Mouse (Mus musculus) left cerebral cortex, adult 9 months (tissue): ENCODE data around the gene Hlx.

Source experiments
- DNase-seq, 2 experiments: peaks; one replicate each; pipeline ENCODE4 v3.0.0; 2022; ENCODE audit warnings: low spot score in 2 of 2

Hlx gene

DNA sequence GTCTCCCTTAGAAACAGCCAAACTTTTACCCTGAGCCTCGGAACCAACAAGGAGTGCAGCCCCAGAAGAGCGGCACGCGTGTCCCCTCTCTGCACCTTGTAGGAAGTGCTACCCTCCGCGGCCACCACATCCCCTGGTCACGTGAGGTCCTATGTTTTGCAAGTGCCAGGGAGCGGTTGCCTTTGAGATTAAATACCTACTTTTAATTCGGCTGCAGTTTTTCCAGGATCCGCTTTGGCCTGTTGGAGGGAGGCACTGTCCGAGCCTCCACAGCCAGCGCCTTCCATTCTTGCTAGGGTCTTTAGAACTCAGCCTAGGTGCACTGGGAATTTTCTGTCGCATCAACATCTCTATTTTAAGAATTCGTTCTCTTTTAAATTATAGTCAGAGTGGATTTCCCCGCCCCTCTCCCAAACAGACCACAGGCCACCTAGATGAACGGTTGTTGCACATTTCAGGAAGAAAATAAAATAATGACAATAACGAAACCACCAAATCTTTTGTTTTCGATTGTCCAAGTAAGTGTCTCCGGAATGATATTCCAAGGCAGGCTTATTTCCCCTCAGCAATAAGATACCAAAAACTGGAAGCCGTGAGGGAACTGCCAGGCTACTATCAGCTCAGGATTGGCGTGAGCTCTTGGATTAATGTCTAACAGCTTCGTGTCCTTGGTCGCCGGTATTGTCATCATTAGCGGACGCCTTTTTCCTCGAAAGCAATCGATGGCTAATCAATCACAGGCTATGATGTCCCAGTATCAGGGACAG, 1.1 kb upstream of the Hlx start:
- DNase-seq: no peak

DNA sequence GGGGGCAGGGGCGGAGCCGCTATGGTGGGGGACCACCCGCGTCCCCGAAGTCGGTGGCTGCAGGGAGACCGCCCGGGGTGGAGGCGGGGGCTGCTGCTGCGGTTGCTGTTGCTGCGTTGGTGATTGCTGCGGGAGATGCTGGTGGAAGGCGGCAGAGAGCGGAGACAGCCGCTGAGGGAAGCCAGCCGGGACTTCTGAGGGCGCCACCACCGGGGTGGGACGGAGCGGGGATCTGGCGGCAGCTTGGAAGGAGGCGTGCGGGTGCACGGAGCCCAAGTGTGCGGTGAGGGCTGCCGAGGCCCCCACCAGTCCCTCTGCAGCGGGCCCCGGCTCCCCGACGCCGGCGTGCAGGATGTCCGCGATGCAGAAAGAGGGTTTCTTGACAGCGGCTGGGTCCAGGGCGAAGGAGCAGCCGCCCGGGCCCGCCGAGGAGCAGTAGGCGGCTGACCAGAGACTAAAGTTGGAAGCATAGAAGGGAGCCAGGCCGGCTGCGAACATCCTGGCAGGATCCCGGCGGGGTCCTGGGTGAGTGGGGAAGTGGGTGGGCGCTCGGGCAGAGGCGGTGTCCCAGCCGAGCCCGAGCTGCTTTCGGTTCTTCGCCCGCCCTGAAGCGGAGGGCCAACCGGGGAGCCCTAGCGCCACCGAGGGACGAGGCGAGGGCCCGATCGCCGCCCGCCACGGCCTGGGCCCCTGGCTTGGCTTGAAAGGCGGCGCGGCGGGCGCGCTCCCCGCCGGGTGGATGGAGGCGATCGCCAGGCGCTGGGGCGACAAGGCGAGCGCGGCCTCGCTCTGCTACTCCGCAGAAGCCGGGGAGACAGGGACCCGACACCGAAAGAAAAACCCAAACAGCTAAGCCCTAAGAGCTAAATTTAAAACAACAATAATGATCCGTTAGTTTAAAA, 524 bp downstream of the Hlx start:
- DNase-seq: peak in 1 of 2 experiments; percentile 9

DNA sequence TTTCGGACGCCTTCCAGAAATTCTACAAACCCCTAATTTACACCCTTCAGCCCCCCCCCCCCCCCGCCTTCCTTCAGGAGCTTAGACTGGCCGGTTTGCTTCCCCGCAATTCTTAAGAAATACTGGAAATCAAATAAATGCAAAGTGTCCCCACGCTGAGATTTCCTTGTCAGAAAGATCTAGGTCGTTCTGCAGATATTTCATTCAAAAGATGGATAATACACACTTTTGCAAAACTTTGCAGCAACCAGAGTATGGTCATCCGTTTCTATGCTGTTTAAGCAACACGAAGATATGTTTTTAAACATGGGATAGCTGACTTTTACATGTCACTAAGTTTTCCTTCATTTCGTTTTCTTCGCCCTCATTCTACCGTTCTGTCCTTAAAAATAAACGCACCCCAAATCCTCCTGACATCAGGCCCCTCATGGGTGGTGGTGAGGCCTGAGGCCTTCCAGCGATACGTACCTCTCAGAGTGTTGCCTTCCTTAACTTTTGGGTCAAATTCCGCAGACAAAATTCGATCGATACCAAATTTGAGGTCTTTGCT, 1.3 kb downstream of the Hlx start:
- no peak for DNase-seq

DNA sequence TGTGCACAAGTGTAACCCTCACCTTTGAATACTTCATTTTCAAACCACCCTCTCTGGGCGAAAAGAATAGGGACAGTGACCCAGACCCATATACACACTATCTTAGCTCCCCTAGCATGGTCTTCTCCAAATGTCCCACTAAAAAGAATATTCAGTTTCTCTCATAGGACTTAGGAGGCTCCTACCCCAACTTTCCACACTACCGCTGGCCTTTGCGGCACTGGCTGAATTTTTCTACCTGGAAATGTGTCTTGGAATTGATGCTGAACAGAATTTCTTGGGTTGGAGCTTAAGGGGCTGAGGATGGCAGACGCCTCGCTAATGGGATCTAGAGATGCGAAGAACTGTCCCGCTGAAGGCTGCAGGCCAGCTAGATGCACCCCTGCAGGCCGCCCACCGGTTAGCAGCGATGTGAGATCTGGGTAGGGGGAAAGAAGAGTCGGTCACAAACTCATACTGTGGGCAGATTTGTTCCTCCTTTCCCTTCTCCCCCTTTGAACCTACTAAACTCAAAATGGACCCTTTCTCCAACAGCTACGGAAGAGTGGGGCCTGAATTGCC, 1.9 kb downstream of the Hlx start:
- DNase-seq: no peak

DNA sequence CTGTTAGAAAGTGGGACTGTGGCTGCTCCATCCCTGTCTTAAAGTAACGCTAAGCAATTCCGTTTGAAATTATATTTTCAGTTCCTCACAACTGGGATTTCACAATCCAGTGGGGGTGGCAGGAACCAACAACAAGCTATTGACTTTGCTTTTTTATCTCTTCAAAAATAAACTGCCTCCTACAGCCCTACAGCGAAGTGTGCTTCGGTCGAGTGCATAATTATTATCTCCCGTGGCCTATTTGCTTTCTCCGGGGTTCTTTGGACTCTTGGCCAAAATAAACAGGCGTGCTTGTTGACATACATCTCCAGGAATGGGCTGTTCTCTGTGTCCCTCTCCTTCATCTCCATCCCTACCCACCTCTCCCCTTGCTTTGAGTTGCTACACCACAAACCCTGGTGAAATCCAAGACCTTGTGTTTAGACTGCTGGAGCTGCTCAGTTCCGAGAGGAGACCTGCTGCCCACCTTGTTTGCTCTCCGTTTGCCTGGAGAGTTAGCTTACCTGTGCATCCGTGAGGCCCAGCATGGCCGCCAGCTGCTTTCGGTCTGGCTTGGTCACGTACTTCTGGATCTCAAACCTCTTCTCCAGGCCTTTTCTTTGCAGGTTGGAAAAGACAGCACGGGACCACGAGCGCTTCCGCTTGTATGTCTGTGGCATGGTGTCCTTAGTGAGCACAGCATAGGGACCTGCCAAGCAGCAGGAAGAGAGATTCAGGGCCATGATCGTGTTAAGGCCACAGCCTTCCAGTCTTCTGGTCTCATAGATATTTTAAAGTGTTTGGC, 2.9 kb downstream of the Hlx start:
- DNase-seq: peak in 1 of 2 experiments; percentile 13

DNA sequence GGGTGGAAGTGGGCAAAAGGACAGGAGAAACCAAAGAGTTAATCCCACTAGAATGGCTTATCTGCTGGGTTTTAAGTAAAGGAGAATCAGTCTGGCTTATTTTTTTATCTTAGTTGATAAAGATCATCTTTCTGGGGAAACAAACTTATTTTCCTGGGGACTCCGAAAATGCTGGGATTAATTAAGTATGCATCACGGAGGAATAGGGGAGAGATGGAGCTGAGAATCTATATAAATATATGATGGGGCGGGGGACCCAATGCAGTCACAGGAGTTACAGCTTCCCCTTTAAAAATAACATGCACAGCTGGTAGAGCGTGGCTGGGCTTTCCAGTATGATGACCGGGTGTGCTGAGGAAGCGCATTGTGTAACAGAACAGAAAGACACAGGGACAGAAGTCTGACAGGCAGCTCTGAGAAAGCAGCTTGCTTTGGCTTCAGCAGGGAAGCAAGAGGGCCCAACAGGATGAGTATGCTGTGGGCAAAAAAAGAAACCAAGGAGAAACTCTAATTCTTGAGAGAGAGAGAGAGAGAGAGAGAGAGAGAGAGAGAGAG, 3.8 kb downstream of the Hlx start:
- DNase-seq: no peak

DNA sequence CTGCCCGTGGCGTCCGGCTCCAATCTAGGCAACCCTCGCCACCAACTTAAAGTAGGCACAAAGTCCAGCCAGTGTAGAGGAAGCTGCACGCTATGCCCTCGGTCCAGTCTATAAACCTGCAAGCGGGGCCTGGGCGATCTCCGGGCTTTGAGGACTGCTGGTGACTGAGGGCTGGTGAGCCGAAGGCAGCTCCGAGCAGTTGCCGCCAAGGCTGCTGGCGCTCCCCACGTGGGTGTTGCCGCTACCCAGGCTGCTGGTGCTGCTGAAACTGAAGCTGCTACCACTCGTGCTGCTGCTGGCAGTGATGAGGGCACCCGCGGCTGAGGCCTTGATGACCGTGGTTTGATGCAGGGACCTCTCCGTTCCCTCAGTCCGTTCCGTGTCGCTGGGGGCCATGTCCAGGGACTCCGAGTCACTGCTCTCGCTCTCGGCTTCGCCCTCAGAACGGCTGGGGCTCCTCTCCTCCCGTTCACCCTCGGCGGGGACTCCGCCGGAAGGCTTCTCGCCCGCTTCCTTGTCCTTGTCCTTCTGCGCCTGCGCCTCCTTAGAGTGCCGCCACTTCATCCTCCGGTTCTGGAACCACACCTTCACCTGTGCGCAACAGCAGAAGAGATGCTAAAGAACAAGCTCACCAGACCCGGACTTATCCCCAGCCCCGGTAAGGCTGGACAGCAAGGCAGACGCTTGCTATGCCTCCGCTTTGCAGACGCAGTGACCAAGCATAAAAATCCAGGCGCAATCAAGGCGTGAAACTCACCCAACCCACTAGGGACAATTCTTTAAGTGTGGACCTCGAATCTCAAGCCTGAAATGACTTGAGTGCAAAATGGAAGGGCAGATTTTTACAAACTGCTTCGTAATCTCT, 4.8 kb downstream of the Hlx start:
- peak in 1 of 2 experiments; percentile 21 for DNase-seq

DNA sequence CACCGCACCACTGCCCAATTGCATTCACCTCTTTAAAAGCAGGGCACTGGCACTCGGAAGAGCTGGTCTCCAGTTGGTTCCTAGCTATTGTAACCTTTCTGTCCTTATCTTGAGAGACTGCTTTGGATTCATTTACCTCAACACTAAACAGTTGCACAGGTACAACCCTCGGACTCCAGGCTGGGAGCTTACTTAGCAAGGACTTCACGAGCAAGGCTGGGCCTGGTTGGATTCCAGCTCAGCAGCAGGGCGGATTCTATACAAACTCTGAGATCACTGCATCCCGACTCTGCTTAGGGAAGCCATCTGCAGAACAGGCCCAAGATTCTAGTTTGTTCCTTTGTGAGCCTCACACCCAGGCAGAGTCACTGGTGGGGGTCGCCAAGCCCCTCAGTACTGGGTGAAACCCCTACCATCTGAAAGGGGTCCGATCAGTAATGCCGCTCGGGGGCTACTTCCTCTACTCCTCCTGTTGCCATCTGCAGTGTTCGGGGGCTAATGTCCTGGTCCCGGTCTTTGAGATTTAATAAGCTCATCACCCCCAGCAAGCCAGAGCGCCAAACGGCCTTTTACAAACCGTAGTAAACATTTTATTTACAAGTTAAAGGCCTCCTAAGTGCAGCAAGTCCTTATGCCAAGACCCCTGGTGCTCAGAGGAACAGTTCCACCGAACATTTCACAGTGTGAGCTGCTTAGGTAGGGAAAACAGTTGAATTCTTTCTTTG, 5.7 kb downstream of the Hlx start:
- no peak for DNase-seq

DNA sequence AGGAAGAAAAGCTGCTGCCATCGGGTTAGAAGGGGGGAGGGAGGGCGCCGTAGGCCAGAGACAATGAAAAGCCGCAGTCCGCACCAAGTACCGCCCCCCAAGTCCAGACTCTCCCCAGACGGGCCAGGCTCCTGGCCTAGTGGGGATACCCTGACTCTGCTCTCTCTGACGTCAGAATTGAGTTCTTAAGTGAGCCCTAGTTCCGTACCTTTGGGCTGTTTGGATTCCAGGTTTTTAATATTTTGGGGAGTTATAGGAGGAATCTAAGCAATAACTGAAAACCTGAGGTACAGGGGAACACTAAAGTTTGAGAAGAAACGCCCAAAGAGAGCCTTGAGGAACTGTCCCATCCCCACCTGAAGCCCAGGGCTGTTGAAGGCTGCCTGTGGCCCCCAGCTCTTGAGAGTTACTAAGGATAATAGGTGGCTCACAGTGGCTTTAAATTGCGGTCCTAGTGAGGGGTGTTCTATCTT, 7.1 kb downstream of the Hlx start:
- no peak for DNase-seq

DNA sequence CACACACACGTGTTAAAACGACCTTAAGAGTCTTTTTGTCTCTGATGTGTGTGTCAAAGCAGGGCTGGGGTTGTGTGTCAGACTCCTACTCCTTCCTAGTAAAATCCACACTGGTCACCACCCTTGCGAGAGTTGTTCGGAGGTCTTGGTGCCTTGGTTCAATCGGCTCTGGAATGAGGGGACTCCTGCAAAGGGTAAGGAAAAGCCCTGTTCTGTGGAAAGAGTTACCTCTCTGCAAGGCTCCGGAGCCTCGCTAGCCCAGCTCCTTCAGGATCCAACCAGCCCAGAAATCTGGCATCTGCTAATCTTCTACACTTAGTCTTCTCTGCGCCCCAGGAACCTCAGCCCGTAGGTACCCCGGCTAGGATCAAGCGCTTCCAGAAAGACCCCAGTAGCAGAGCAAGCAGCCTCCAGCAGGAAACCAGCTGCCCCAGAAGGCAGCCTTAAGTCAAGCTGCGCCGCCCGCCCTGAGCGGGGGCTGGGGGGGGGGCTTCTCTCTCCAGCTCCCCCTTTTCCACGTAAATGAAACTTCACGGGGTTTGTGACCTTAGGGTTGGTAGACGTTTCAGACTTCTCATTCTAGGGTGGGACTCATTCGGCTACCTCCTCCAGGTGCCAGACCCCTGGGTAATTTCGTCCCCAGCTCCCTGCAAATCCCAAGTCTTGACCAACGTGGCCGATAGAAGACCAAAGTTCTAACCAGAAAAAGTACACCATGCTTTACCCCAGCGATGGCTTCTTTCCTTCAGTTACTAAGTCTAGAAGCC, 7.7 kb downstream of the Hlx start:
- no peak for DNase-seq

DNA sequence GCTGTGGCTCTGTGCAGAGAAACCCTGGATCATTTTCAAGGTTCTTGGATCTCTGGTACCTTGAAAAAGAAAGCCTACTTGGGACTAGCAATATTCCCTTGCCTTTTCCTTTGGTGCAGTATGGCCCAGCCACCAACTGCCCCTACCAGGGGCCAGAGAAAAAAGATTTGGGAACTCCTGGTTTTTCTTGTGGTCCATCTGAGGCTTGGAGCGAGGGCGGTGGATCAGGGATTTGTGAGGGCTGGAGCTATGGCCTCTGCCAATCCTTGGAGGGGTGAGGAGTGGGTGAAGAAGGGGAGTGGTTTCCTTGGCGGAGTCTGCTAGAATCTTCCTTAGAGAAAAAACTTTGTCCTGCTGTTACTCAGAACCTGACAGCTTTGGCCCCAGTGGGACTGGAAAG, 8.5 kb downstream of the Hlx start:
- no peak for DNase-seq

DNA sequence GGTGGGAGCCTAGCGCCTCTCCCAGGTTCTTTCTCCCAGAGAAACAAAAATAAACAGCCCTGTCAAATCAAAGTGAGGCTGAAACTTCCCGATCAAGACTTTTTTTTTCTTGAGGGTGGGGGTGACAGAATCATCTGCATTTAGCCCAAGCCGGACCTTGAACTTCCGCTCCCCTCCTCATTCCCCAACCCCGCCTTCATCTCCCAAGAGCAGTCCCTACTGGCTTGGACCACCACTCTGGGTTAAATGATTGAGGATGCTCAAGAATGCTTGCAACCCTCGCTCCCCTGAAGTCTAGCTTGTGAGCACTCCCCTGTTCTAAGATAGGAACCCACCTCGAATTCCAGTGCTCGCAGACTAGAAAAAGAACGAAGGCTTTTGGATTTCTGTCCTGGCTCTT, 11.3 kb downstream of the Hlx start:
- DNase-seq: no peak

DNA sequence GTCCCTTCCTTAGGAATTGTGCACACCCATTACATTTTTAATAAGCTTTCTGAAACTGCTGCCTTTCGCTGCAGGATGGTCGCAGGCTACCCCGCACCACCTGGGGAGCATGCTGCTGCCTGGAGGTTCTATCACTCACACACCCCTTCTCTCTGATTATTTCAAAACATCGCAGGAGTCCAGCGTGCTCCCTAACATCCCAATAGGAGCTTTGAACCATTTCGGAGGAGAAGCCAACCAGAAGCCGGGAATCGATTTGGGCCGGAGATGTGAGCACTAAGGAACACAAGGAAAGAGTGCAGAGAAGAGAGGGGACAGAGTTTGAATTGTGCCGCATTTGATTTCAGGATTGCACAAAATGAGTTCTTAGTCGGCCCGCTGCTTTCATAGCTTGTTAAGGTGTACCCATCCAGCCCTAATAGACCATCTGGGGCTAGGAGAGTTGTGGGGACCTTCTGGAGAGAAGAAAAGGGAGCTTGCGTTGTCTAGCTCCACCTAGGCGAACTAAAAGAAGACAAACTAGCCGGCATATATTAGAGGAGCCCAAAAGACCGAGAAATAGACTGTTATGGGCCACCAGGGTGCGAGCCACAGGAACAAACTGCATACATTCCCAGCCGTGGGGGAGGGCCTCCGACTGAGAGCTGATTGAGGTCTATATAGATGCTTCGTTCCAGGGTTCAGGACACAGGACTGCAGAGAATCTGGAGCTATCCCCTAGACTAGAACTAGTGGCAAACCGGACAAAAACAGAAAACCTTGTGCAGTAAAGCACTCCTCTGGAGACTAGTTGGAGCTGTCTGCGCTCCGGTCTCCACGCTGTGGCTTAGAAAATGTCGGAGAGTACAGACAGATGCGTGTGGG, 12.0 kb downstream of the Hlx start:
- no peak for DNase-seq

DNA sequence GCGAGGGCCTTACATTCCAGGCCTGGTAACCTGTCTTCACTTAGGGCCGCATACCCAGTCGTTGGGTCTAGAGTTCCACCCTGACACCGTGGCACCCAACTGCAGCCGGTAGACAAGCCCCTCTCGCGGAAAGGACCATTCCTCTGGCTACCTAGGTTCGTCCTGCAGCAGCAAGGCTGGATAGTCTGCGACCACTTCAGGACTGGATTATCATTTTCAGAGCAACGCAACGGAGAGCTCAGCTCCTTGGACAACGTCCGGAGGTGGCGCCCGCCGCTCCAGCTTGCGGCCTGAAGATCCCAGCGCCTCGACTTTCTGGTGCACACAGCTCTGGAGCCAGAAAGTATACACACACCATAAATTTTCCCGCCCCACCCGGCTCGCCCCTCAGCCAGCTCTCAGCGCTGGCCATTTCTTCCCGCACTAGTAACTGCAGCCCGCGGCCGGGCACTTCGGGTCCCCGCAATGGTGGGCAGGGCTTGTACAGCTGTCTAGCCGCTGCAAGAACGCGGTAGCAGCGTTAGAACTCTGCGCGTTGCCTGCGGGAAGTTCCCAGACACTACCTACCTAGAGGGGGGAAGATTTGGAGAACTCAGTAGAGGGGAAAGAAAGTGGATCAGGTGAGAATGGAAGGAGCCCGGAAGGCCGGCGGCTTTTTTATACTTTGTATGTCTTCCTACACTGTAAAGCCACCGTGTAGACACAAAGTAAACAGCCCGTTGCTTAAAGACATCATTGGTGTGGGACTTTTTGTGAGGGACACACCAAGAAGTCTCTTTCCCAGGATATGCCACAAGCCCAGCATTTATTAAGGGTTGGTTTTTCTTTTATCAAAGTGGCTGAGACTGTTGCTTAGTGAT, 13.9 kb downstream of the Hlx start:
- DNase-seq: no peak

DNA sequence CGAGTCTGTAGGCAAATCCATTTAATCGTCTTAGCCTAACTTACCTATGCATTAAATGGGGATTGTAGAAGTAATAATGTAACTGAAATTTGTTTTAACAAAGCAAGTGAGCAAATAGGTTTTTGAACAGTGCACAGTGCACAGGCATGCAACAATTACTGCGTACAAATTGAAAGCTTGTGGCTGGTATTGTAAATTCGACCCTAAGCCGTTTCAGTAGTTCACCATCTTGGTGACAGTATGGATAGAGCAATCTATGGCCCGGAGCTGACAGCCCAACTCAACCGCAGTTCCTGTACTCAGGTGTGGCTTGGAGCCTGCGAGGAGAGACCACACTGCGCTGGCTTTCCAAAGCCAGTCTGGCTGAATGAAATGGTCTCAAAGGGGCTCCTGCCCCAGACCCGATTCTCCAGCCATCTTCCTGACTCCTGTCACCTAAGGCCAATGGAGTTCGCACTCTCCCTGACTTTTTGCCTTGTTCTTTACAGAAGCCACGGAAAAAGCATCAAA, 14.7 kb downstream of the Hlx start:
- DNase-seq: no peak

DNA sequence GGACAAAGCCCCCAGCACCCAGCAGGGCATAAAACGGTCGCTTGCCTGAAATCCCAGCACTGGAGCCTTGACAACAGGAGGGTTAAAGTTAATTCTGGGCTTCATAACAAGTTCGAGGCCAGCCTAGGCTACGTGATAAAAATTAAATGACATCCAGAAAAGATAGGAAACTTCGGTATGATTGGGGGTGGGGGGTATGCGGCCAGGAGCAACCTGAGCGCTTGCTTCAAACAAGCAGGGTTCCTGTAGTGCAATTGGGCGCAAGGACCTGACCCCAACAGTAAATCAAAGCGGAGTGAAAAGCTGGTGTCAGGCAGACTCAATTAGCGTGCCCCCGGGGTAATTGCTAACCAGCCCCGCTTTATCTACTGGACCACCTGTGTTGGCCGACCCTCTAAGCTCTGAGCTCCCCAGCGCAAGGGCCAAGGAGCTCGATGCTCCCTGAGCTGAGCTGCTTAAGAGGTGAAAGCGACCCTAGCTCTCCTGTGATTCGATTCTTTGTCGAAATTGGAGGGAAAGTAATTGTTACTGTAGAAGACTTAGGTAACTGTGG, 15.3 kb downstream of the Hlx start:
- DNase-seq: no peak
